Mouse (Mus musculus) neural tube, embryonic 15.5 days (tissue): ENCODE measurements at regions not wholly inside any gene's neighbourhood (a gene's known extent, or its start where the extent isn't known, plus 50 kb on each side); places are given as distances from the start of the nearest gene placed in this dataset.

Experiments
- ATAC-seq: fragments of 200-750 bp; cut with Nextera tagmentation; 2 replicates; pipeline ENCODE4 v1.8.0; 2017; ENCODE audit warnings: mild to moderate bottlenecking, moderate TSS enrichment, moderate library complexity; ENCODE audit not compliant: low FRiP score
- H3K27ac ChIP-seq: fragments of 300-500 bp; sonication (generic); replicated peaks from 2 replicates; pipeline ENCODE4 v1.5.1; 2015; ENCODE audit warnings: mild to moderate bottlenecking, inconsistent platforms
- H3K27me3 ChIP-seq: fragments of 300-500 bp; sonication (generic); replicated peaks from 2 replicates; pipeline ENCODE4 v1.6.1; 2015; ENCODE audit warnings: inconsistent platforms
- H3K36me3 ChIP-seq: fragments of 300-500 bp; sonication (generic); 2 replicates; pipeline ENCODE4 v1.6.1; 2015; ENCODE audit warnings: inconsistent platforms
- H3K4me1 ChIP-seq: fragments of 300-500 bp; sonication (generic); 2 replicates; pipeline ENCODE4 v1.6.1; 2015; ENCODE audit warnings: inconsistent platforms
- H3K4me2 ChIP-seq: fragments of 300-500 bp; sonication (generic); 2 replicates; pipeline ENCODE4 v1.6.1; 2015; ENCODE audit warnings: inconsistent platforms, mild to moderate bottlenecking, moderate library complexity
- H3K4me3 ChIP-seq: fragments of 300-500 bp; sonication (generic); replicated peaks from 2 replicates; pipeline ENCODE4 v1.5.1; 2015; ENCODE audit warnings: mild to moderate bottlenecking, inconsistent platforms
- H3K9ac ChIP-seq: fragments of 300-500 bp; sonication (generic); replicated peaks from 2 replicates; pipeline ENCODE4 v1.6.1; 2015; ENCODE audit warnings: mild to moderate bottlenecking, inconsistent platforms
- H3K9me3 ChIP-seq: fragments of 300-500 bp; sonication (generic); replicated peaks from 2 replicates; pipeline ENCODE4 v1.6.1; 2016; ENCODE audit warnings: inconsistent platforms
- WGBS: fragments of 180-500 bp; shearing (Covaris S2); methylation state at CpG from one replicate; pipeline ENCODE4 v1.1.7; 2015; ENCODE audit warnings: mixed read lengths; 5-methylcytosine and 5-hydroxymethylcytosine counted together

DNA sequence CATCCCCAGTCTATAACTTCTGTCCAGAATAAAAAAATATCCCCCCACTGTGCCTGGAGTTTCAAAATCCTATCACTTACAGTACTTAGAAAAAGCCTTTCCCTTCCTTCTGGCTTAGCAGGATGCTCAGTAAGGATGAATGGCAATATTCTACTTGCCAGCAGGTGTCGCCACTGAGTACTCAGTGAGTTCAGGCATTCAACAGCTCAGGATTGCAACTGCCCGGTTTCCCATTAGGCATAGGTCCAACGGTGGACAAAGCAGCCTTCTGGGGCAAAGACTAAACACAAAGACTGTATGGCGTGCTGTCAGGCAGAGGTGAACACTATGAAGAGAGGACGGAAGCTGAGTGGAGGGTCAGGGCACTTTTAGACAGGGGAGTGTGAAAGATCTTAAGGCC, 224.3 kb upstream of the 4930535I16Rik start:
- H3K27me3 ChIP-seq = peaks cover 39% of the 10 kb centered on the region
- ATAC-seq = no peak
- WGBS = 3% methylated on average over 5 of the region's 5 CpGs
- H3K4me1 ChIP-seq = peaks cover 8% of the 10 kb centered on the region
- H3K9ac ChIP-seq = no peak overlapping the region
- no peak overlapping the region for H3K4me2 ChIP-seq
- H3K4me3 ChIP-seq = no peak overlapping the region
- no peak overlapping the region for H3K27ac ChIP-seq
- no peaks in the 10 kb centered on the region for H3K9me3 ChIP-seq
- H3K36me3 ChIP-seq = no peaks in the 10 kb centered on the region

DNA sequence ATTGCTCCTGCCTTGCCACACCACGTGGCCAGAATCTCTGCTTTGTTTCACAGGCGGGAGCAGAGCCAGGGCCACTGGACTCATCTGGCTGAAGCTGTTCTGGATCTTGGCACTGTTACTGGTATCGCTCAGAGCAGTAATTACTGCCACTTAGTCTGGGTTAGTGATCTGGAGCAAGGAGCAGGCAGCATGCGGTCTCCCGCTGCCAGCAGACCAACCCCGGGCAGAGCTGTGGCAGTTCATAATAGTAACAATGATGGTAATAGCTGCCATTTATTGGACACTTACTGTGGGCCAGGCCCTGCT, 217.3 kb upstream of the 4930535I16Rik start:
- H3K36me3 ChIP-seq = no peaks in the 10 kb centered on the region
- ATAC-seq = peak; percentile 57; the same call in 1 of the 2 replicates
- WGBS = 15% methylated on average over 6 of the region's 6 CpGs
- H3K4me1 ChIP-seq = peaks cover 7% of the 10 kb centered on the region
- H3K27me3 ChIP-seq = peaks cover 10% of the 10 kb centered on the region
- H3K4me2 ChIP-seq = no peak overlapping the region
- no peak overlapping the region for H3K27ac ChIP-seq
- no peaks in the 10 kb centered on the region for H3K9me3 ChIP-seq
- no peak overlapping the region for H3K9ac ChIP-seq
- H3K4me3 ChIP-seq = no peak overlapping the region

DNA sequence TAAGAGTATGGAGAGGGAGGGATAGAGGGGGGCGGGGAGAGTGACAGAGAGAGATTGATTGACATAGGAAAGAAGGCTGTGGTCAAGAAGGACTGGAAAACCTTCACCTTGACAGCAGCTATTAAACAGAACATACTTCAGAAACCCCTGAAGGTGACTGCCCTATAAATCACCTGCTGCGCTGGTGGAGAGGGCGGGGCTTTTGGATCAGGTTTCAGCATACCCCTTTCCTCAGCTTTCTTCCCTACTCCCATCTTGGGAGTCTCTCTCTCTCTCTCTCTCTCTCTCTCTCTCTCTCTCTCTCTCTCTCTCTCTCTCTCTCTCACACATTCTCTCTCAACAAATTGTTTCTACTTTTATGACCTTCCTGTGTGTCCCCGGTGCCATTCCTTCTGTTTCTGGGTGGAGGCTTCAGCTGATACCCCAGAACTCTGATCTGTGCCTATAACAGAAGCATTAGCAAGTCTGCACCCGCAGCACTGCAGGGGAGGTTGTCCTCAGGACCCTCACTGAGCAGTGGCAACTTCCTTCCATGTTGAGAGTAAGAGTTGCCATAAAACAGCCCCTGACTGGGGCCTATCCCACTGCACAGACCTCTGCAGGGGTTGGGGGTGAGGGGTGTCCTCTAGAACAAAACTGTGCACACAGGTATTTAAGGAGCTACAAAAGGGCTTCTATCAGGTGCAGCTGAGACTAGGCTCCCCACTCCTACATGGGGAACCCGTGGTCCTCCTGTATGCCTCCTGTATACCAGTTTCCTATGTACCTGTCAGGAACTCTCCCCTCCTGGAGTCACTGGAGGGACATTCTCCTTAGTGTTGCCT, 216.7 kb upstream of the 4930535I16Rik start:
- no peaks in the 10 kb centered on the region for H3K36me3 ChIP-seq
- no peaks in the 10 kb centered on the region for H3K9me3 ChIP-seq
- H3K27ac ChIP-seq = no peak overlapping the region
- ATAC-seq = peak; percentile 8; the same call in 1 of the 2 replicates
- no peak overlapping the region for H3K9ac ChIP-seq
- H3K4me2 ChIP-seq = no peak overlapping the region
- WGBS = 27% methylated on average over 6 of the region's 6 CpGs
- H3K4me1 ChIP-seq = peaks cover 7% of the 10 kb centered on the region
- no peak overlapping the region for H3K4me3 ChIP-seq
- peaks cover 6% of the 10 kb centered on the region for H3K27me3 ChIP-seq

DNA sequence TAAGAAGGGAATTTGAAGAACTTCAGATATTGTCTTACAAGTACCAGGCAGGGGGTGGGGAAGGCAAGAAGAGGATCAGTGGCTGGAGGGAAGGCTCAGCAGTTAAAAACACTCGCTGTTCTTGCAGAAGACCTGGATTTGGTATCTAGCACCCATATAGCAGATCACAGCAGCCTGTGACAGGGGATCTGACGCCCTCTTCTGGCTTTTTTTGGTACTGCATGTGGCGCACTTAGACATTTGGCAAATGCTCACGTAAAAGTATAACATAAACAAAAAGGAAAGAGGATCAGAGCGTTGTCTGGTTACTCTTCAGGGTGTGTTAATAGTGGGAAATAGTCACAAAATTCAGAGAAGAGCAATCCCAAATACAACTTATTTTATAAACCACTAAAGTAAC, 213.1 kb upstream of the 4930535I16Rik start:
- Histone ChIP-seq H3K36me3 (no peaks in the 10 kb centered on the region), H3K4me3 (no peak overlapping the region), H3K9ac (no peak overlapping the region), H3K9me3 (no peaks in the 10 kb centered on the region), H3K4me2 (no peak overlapping the region), H3K4me1 (peaks cover 7% of the 10 kb centered on the region), H3K27me3 (peaks cover 4% of the 10 kb centered on the region), H3K27ac (no peak overlapping the region)
- no peak for ATAC-seq
- 75% methylated on average over 5 of the region's 5 CpGs for WGBS

DNA sequence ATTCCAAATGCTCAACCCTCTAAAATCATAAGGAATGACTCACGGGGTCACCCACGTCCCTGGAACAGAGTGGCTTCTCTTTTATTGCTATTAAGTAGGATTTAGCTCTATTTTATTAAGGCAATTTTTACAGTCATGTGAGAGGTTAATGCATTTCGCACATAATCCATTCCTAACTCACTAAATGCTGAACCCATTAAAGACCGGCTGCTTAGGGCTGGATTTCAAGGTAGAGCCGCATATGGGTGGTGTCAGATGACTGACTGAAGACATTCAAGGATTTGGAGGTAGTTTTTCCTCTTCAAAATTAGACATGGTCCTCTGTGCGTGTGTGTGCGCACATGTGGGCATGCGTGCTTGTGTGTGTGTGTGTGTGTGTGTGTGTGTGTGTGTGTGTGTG, 208.4 kb upstream of the 4930535I16Rik start:
- Histone ChIP-seq H3K4me3 (no peak overlapping the region), H3K9me3 (no peaks in the 10 kb centered on the region), H3K4me2 (no peak overlapping the region), H3K9ac (no peak overlapping the region), H3K27ac (no peak overlapping the region), H3K4me1 (no peaks in the 10 kb centered on the region), H3K27me3 (peaks cover 5% of the 10 kb centered on the region; the same call in 1 of the 2 replicates), H3K36me3 (no peaks in the 10 kb centered on the region)
- 82% methylated on average over 8 of the region's 8 CpGs for WGBS
- ATAC-seq = no peak

DNA sequence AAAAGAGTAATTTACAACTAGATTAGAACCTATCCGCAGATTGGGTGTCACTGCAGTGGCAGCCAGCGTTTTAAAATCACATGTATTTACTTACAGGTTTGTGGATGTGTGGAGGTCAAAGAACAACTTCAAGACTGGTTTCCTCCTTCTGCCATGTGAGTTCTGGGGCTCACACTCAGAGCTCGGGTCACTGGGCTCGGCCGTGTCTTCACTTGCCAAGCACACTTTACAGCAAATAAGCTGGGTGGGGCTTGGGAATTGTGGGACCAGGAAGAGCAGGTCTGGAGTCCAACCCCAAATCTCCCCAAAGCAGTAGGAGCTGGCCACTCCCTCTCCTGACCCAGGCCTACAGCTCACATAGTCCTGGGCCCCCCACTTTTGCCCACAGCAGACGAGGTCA, 202.5 kb upstream of the 4930535I16Rik start:
- Histone ChIP-seq H3K9ac (no peak overlapping the region), H3K4me3 (no peak overlapping the region), H3K9me3 (no peaks in the 10 kb centered on the region), H3K4me2 (no peak overlapping the region), H3K27ac (no peak overlapping the region), H3K36me3 (no peaks in the 10 kb centered on the region), H3K4me1 (no peaks in the 10 kb centered on the region), H3K27me3 (peaks cover 13% of the 10 kb centered on the region; the same call in 1 of the 2 replicates)
- WGBS = 79% methylated on average over 6 of the region's 6 CpGs
- ATAC-seq = no peak

DNA sequence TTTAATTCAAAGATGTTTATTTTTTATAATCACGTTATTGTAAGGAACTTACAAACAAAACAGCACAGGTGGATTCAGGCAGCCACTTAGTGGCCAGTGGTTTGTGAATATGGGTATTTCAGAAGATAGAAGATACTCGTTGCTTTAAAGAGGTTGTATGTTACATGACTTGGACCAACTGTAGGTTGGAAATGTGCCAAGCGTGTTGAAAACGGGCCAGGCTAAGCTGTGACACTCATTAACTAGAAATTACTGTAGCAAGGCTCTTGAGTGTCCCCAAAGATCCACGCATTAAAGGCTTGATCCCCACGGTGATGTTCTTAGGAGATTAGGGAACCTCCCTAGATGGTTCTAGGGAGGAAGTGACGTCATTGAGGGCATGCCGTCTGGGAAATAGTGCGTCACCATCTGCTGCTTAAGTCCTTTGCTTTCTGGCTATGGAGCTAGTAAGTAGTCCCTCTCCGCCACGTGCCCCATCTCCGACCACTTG, 196.1 kb upstream of the 4930535I16Rik start:
- H3K4me2 ChIP-seq = no peak overlapping the region
- H3K36me3 ChIP-seq = no peaks in the 10 kb centered on the region
- no peak overlapping the region for H3K9ac ChIP-seq
- no peak for ATAC-seq
- H3K4me3 ChIP-seq = no peak overlapping the region
- WGBS = 83% methylated on average over 12 of the region's 12 CpGs
- no peaks in the 10 kb centered on the region for H3K4me1 ChIP-seq
- H3K27me3 ChIP-seq = peaks cover 4% of the 10 kb centered on the region; the same call in 1 of the 2 replicates
- H3K27ac ChIP-seq = no peak overlapping the region
- no peaks in the 10 kb centered on the region for H3K9me3 ChIP-seq

DNA sequence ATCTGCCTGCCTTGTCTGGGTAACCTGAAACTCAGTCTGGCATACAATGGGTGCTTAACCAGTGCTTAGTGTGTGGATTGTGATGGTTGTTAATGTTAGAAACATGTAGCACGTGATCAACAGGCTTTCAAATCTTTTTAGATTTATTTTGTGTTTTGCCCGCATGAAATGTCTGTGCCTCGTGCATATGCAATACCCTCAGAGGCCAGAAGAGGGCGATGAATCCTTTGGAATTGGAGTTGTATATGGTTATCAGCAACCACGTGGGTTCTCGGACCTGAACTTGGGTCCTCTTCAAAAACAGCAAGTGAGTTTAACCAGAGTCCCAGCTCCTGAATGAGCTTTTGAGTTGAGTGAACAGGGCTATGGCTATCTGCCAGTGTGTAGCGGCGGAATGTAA, 192.9 kb upstream of the 4930535I16Rik start:
- H3K4me1 ChIP-seq = no peaks in the 10 kb centered on the region
- H3K9ac ChIP-seq = no peak overlapping the region
- WGBS = 62% methylated on average over 8 of the region's 8 CpGs
- no peak for ATAC-seq
- H3K36me3 ChIP-seq = no peaks in the 10 kb centered on the region
- no peak overlapping the region for H3K4me3 ChIP-seq
- H3K27ac ChIP-seq = no peak overlapping the region
- no peaks in the 10 kb centered on the region for H3K9me3 ChIP-seq
- no peaks in the 10 kb centered on the region for H3K27me3 ChIP-seq
- no peak overlapping the region for H3K4me2 ChIP-seq

DNA sequence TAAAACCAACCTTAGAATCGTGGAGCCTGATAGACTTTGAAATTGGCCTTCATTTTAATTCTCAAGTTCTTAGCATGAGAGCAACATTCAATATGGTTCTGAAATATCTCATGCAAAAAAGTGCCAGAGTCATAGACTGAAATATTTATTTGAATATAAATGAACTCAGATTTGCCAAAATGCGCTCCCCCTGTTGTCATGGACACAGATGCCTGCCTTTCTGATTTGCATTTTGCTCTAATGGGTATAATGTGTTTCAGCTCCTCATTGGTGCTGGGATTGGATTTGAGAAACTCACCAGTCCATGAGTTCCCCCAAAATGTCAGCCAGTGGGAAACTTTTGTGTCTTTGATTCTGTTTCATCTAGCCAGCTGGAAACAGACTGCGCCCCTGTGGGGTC, 191.5 kb upstream of the 4930535I16Rik start:
- Histone ChIP-seq H3K4me2 (no peak overlapping the region), H3K4me1 (no peaks in the 10 kb centered on the region), H3K27me3 (no peaks in the 10 kb centered on the region), H3K4me3 (no peak overlapping the region), H3K9ac (no peak overlapping the region), H3K36me3 (no peaks in the 10 kb centered on the region), H3K27ac (no peak overlapping the region), H3K9me3 (no peaks in the 10 kb centered on the region)
- ATAC-seq = no peak
- WGBS = 77% methylated on average over 3 of the region's 3 CpGs

DNA sequence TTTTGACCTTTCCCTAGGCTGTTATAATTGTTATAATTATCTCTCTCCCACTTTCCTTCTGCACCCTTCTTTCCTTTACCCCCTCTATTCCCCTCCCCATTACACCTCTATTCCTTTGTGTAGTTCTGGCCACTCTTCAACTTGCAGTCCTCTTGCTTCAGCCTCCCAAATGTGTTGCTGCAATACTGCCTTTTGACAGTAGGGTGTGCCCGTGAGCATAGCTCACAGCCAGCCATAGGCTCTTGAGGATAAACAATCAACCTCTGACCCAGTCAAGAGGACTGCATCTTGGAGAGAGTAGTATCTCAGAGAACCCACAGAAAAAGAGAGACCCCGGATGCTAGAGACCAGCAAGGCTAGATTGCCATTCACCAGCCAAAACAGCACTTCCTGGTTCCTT, 184.9 kb upstream of the 4930535I16Rik start:
- peaks cover 5% of the 10 kb centered on the region for H3K4me1 ChIP-seq
- 42% methylated on average over 2 of the region's 2 CpGs for WGBS
- H3K27me3 ChIP-seq = 0 out of 2 replicates have a peak, but pooled peaks cover 3% of the 10 kb centered on the region
- H3K27ac ChIP-seq = no peak overlapping the region
- H3K36me3 ChIP-seq = no peaks in the 10 kb centered on the region
- ATAC-seq = no peak
- H3K9me3 ChIP-seq = no peaks in the 10 kb centered on the region
- no peak overlapping the region for H3K4me3 ChIP-seq
- no peak overlapping the region for H3K9ac ChIP-seq
- H3K4me2 ChIP-seq = no peak overlapping the region

DNA sequence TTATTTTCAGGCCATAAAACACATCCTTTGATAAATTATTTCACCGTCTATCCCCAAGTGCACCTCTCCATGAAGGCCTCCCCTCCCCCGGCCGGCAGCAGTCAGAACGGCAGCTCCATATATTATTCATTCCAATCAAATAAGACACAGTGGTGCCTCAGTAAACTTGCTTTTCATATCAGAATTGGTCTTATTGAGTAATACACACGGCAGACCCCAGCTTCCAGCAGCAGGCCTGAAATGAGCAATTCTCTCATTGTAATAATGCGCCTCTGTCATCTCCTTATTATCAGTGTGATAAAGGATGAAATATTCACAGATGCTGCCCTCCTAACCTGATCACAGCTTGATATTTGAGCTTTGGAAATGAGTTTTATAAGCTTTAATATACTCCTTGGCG, 169.0 kb upstream of the 4930535I16Rik start:
- H3K27me3 ChIP-seq = no peaks in the 10 kb centered on the region
- no peak overlapping the region for H3K27ac ChIP-seq
- no peaks in the 10 kb centered on the region for H3K9me3 ChIP-seq
- H3K4me1 ChIP-seq = no peaks in the 10 kb centered on the region
- no peak overlapping the region for H3K9ac ChIP-seq
- WGBS = 58% methylated on average over 7 of the region's 7 CpGs
- no peak overlapping the region for H3K4me3 ChIP-seq
- no peaks in the 10 kb centered on the region for H3K36me3 ChIP-seq
- no peak for ATAC-seq
- no peak overlapping the region for H3K4me2 ChIP-seq

DNA sequence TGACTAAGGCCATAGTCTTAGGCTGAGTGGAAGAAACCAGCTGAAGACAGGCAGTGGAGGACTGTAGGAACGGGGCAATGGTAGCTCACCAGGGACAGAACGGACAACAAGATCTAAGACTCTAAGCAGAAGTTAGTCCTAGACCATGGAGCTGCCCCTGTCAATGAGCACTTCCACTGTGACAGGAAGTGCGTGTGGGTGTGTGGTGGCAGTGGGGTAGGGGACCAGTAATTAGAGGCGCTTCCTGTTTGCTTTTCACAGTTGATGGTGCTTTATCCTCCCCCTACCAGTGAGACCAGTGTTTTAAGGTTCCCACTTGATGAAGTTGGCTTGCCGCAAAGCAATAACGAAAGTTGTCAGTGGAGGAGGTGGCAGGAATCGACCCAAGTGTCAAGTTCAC, 168.4 kb upstream of the 4930535I16Rik start:
- Histone ChIP-seq H3K4me1 (no peaks in the 10 kb centered on the region), H3K27me3 (no peaks in the 10 kb centered on the region), H3K27ac (no peak overlapping the region), H3K9me3 (no peaks in the 10 kb centered on the region), H3K36me3 (no peaks in the 10 kb centered on the region), H3K4me2 (no peak overlapping the region), H3K9ac (no peak overlapping the region), H3K4me3 (no peak overlapping the region)
- no peak for ATAC-seq
- 80% methylated on average over 7 of the region's 7 CpGs for WGBS
